Mouse (Mus musculus): ENCODE data around the gene Myef2.
"Not testable (repeated sequence)": the region's sequence is repeated elsewhere in the genome, so short reads cannot be mapped to it uniquely, and the experiment has no call there.

Gene Myef2

GRCm38 (mm10) chr2:125123477-125123852 is at the start of gene Myef2:
TSS of gene Myef2 (minus strand) at chr2:125123661.
- peak; percentile 69 for DNase-seq

DNA sequence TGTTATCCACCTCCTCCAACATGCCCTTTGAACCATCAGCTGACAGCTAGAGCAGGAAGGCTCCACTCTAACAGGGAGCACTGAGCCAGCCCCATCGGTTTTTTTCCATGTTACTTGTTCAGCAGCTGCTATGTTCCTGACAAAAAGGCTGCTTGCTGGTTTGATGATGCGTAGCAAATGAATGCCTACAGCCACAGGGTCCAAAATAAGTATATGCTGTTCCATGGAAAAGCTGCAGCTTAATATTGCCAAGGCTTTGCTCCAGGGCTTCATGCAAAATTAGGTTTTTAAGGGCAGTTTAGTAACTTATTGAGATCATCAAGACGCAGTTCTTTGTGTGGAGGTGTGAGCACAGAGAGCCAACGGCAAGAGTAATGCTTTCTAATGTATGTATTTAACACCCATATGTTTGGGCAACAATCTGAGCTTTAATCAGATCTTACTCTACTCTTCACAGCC is 38.6 kb upstream of the Myef2 start:
- peak; percentile 57 for DNase-seq

DNA sequence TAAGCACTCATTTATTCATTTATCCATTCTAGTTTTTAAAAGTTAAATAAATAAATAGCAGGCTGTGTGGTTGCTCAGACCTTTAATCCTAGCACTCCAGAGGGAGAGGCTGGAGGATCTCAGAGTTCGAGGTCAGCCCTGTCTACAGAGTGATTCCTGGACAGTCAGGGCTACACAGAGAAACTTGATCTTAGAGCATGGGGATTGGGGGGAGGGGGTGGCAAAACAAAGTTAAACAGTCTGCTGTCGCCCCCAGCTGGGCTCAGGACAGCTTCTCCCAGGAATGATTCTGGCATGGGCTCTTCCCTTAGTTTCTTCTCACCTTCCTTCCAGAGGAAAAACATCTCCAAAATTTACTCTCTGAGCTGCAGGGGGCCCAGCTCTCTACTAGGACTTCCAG is 32.0 kb upstream of the Myef2 start:
- no peak for DNase-seq

DNA sequence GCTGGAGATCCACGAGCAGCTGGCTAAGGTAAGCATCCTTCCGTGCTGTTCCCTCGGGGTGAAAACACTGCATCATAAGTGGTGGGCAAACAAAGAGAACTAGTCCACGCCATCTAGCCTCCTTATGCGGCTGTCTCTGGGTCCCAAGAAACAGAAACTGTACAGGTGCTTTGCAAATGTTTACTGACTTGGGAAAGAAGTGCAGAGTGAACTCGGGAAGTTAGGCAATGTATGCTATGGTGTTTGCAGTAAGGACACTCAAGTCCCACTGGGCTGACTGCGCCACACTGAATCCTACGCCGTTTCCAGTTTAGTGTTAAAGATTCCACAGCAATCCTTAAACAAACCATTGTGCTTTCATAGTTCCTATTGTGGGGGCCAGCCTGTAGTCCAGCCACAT is 30.8 kb upstream of the Myef2 start:
- no peak for DNase-seq

DNA sequence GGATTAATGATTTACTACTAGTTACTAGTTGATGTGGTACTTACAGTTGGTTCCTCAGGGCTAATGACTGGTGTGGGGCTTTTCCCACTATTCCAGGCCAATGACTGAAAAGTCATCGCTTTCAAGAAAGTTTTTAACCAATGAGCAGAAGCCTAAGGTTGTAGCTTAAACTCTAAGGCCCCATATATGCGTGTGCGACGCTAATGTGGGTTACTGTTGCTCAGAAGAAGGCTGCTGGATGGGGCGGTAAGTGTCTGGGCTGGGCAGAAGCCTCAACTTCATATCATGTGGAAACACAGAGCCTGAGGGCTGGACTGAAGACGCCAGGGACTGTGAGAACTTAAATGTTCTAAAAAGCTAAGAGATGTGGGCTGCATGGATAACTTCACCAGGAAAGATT is 28.9 kb upstream of the Myef2 start, which contains the start of gene Slc12a1:
Slc12a1 (plus strand) TSS at position 118 of the 400 bp plus-strand sequence.
- peak; percentile 49 for DNase-seq

- no peak for DNase-seq
These were observed 18.9 kb upstream of the Myef2 start for GRCm38 (mm10) chr2:125142336-125142735.

GRCm38 (mm10) chr2:125136846-125137245 is 13.4 kb upstream of the Myef2 start:
- no peak for DNase-seq

GRCm38 (mm10) chr2:125135903-125136811 is 12.7 kb upstream of the Myef2 start, which contains the start of gene Ctxn2:
TSS of gene Ctxn2 (plus strand) at chr2:125136692.
- DNase-seq, result peak; percentile 57

GRCm38 (mm10) chr2:125134113-125134512 is 10.7 kb upstream of the Myef2 start:
- DNase-seq, result no peak

DNA sequence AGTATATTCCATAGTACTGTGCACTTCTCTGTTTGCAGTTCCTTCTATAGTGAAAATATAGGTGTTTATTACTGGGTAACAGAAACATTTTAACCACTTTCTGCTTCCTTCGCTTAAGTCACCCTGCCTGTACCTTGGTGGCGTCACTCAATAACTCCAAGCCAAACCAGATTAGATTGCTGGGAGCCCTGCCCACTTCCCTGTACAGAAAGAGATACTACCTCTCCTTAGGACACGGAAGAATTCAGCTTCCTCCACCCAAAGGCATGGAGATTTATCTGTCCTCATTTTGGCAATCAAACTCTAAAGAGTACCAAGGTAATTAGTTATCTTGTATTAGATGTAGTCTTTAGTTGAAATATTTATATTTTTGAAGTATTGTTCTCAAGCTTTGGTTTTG is 3.3 kb upstream of the Myef2 start:
- no peak for DNase-seq

GRCm38 (mm10) chr2:125125824-125126223 is 2.4 kb upstream of the Myef2 start:
- no peak for DNase-seq

DNA sequence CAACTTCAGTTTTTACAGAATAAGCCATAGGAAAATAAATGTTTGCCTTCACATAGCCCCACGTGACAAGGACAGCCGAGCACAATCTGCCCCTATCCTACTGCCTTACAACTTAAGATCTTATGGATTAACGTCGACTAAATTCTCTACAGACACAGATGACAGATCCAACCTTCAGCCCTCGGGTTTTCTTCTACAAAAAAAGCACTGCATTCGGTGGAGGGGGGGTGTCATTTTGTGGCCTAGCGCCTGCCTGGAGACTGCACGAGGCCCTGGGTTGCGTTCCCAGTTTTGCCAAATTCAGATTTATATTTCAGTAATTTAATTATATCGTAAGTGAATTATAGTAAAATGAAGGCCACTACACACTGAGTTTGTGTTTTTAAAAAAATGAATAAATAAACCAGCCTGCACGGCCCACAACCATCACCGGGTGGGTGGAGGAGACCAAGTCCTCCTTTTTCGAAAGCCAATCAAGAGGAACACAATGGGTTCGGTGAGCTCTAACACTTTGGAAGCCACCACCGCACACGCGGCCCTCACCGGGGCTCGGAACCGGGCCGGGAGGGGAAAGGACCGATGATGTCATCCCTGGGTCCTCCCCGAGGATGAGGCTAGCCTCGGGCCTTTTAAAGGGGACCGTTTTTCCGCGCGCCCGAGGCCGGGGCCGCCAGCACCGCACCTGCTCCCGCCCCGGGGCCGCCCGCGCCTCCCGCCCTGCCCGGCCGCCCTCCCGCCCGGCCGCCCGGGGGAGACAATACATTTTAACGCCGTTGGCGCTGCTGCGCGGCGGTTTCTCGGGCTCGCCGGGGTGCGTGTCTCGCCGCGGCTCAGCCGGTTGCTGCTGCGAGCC is 611 bp downstream of the Myef2 start:
- DNase-seq, result peak; percentile 26

DNA sequence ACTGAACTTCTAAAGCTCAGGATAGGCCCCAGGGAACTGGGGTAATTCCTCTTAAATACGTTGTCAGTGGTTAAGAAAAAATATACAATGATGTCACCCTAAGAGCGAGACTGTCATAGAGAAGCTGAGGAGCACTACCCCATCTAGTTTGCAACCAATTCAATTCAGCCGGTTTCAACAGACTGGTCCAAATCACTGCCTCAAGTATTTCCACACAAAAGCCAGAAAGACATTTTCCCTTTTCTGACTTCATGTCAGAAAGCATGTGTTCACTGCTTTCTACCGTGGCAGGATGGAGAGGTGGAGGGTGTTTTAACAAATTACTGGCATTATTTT is 1.2 kb downstream of the Myef2 start:
- no peak for DNase-seq

DNA sequence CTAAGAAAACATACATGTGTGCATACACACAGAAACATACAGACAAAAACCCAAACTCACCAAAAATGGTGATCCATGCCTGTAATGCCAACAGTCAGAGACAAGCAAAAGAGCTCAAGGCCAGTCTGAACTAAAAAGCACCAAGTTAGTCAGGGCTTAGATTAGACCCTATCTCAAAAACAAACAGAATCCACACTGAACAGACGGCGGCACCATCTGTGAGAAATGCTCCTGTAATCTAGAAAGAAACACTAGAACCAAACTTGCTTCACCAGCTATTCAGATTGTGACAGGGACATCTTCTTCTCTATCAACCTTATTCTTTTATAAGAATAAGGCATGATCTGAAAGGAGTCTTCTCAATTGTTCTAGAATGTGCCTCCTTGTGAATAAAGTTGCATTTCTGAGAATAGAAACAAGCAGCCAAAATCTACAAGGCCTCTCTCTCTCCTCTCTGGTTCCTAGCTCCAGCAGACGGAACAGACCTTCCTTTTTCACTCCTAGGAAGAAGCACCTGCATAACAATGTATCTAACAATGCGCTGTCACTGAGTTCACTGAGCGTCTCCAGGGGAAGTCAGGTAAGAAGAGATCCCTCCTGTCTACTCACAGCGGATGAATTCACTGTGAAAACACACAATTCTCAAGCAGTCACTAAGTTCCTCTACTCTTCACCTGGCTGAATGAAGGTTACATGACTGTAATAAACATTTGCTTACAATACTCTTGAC is 3.9 kb downstream of the Myef2 start:
- DNase-seq, result no peak

DNA sequence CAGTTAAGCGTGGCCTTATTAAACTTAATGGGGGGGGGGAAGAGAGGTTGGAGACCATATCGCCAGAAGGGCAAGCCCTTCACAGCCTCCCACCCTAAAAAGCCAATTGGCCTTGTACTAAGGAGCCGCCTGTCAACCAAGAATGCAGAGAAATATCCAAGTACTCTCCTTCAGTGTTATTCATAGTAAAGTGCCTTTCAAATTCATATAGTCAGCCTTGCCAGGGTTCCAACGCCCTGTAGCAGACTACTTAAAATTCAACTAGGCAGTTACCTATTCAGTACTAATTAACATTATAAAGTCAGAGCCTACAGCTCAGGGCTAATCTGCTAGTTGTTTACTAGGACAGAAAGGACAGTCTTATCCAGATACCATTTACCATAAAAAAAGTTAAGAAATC is 16.9 kb downstream of the Myef2 start:
- DNase-seq, result peak; percentile 60

DNA sequence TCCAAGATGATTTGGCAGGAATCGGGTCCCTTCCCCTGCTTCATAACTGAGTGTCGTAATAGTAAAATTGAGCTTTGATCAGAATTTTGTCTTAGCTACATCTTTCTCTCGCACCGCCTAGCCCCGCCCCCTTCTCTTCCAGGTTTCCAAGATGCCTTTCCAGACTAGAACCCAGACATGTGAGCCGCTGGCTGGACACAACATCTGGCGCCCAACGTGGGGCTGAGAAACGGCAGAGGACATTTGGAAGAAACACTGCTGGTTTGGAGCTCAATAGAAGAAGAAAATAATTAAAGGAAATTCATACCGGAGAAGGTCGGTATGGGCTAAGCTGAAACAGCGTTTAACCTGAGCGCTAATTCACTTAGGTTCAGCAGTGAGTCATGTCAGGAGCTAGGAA is 19.0 kb downstream of the Myef2 start:
- DNase-seq, result not testable (repeated sequence)

DNA sequence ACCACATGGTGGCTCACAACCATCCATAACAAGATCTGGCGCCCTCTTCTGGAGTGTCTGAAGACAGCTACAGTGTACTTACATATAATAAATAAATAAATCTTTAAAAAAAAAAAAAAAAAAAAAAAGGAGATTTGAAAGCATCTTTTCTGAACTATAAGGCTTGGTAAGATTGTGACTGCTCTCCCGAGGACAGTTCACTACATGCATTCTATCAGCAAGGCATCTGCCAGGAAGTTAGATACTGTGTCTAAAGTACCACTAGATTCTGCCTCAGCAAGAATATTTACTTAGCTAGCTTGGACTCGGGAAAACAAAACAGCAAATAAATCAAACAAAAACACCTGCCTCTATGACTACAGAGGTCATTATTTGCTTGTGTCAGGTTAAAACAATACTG is 31.3 kb downstream of the Myef2 start:
- DNase-seq, result not testable (repeated sequence)

DNA sequence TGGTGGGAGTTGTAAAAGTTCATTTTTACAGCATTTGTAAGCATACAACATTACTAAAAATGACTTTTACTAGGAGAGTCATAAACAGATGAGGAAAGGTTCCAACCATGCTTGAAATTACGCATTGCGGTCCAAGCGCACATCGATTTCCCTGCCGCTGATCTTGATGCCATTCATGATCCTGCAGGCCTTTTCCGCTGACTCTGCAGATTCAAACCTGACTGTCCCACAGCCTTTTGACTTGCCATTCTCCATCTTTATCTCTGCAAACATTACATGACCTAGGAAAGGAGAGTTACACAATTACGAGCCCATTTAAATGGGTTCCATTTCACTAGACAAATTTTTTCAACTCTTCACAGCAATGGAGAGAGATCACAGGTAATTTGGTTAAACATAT is 34.7 kb downstream of the Myef2 start:
- DNase-seq, result no peak

- peak; percentile 11 for DNase-seq
These were observed 39.6 kb downstream of the Myef2 start for GRCm38 (mm10) chr2:125083879-125084278.

- peak; percentile 63 for DNase-seq
These were observed 50.2 kb downstream of the Myef2 start for GRCm38 (mm10) chr2:125073056-125073780.

DNA sequence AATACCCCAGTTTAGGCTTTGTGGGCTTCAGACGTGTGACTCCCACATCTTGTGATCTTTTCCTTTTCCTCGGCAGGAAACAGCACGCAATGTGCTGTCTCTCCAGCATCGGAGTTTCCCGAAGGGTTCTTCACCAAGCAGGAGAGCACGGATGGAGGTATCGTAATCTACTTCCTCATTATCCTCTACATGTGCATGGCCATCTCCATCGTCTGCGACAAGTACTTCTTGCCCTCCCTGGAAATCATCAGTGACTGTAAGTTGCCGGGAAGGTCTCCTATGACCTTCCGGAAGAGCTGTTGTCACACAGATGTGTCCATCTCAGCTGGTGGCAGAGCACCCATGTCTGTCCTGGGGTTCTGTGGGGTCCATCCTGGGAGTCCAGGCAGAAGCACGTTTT is 54.8 kb downstream of the Myef2 start:
- no peak for DNase-seq

GRCm38 (mm10) chr2:125067894-125068293 is 55.6 kb downstream of the Myef2 start, which contains the start of gene Slc24a5:
TSS of gene Slc24a5 (plus strand) at chr2:125068124.
- DNase-seq, result no peak
